Mouse (Mus musculus) C2C12 (cell line): Measurements from ENCODE around the gene Gm20388.

Experiments
- CEBPB ChIP-seq: IDR thresholded peaks from one replicate; pipeline ENCODE4 v1.6.1; 2011; ENCODE audit warnings: low read depth, mild to moderate bottlenecking, control low read depth, moderate library complexity
- CTCF ChIP-seq: IDR thresholded peaks from one replicate; pipeline ENCODE4 v1.5.1; 2011; ENCODE audit not compliant: control insufficient read depth, insufficient read depth, insufficient read length
- MAX ChIP-seq: IDR thresholded peaks from one replicate; pipeline ENCODE4 v1.6.1; 2011; ENCODE audit warnings: mild to moderate bottlenecking, control low read depth
- MYOD1 ChIP-seq: IDR thresholded peaks from one replicate; pipeline ENCODE4 v1.6.1; 2011; ENCODE audit warnings: low read depth; ENCODE audit not compliant: control insufficient read depth, insufficient read length

GRCm38 (mm10) chr8:121897205-121897604 is 1986.6 kb downstream of the Gm20388 start:
- TF ChIP-seq MAX (no peak), CTCF (no peak), CEBPB (no peak), MYOD1 (no peak)
